Mouse (Mus musculus): ENCODE results near the gene Exd2. TPM values are rescaled to one million over a fixed set of nuclear protein-coding genes. Genes with fewer than 3 reads are reported as not detected.

Gene Exd2
- polyA plus RNA-seq, 1 experiment from 2014 or later, result 21.2 TPM

DNA sequence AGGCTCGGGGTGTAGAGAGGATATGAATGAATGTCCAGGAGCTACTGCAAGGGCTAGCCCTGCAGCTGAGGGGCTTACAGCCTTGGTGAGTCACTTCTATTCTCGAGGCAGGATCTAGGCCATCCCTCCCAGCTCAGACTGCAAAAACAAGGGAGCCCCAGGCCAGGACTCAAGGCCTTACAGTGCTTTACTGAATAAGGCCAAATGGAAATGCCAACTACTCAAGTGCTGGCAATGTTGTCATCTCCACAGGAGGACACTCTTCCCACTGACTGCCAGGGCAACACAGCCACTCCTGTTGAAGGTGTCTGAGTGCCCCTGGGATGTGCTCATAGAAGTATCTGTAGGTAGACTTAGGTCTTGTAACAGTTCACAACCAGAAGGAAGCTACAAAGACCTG is 63.6 kb downstream of the Exd2 start:
- WGBS (ENCODE audit: insufficient replicate concordance), result 56% methylated on average over 2 of the region's 2 CpGs
- no peak for ATAC-seq (replicated peaks; ENCODE audit: insufficient number of reproducible peaks, low FRiP score, low TSS enrichment)
- H3K4me3 ChIP-seq (ENCODE audit: low read depth, low read length), result no peak overlapping the region
- H3K4me1 ChIP-seq (ENCODE audit: control insufficient read depth, insufficient read depth, low read length), result no peaks in the 10 kb centered on the region
- no peaks in the 10 kb centered on the region for H3K36me3 ChIP-seq (ENCODE audit: control insufficient read depth, insufficient read depth, low read length)
- H3K9ac ChIP-seq (ENCODE audit: low read depth, low read length), result no peak overlapping the region
- H3K27me3 ChIP-seq (ENCODE audit: control insufficient read depth, insufficient read depth, low read length), result peaks cover 3% of the 10 kb centered on the region
- no peaks in the 10 kb centered on the region for H3K9me3 ChIP-seq (replicated peaks; ENCODE audit: control insufficient read depth, low read length)
- H3K27ac ChIP-seq (ENCODE audit: low read depth, low read length), result no peak overlapping the region
- no peak overlapping the region for H3K4me2 ChIP-seq

- Histone ChIP-seq H3K9me3 (replicated peaks; ENCODE audit: control insufficient read depth, low read length) (no peaks in the 10 kb centered on the region), H3K4me3 (ENCODE audit: low read depth, low read length) (no peak overlapping the region), H3K4me2 (no peak overlapping the region), H3K36me3 (ENCODE audit: control insufficient read depth, insufficient read depth, low read length) (no peaks in the 10 kb centered on the region), H3K4me1 (ENCODE audit: control insufficient read depth, insufficient read depth, low read length) (no peaks in the 10 kb centered on the region), H3K27me3 (ENCODE audit: control insufficient read depth, insufficient read depth, low read length) (no peaks in the 10 kb centered on the region; the same call in 1 of the 2 replicates), H3K9ac (ENCODE audit: low read depth, low read length) (no peak overlapping the region), H3K27ac (ENCODE audit: low read depth, low read length) (no peak overlapping the region)
- 76% methylated on average over 5 of the region's 5 CpGs for WGBS (ENCODE audit: insufficient replicate concordance)
- ATAC-seq (replicated peaks; ENCODE audit: insufficient number of reproducible peaks, low FRiP score, low TSS enrichment), result no peak
Observed at GRCm38 (mm10) chr12:80527727-80528389, 65.0 kb downstream of the Exd2 start.

DNA sequence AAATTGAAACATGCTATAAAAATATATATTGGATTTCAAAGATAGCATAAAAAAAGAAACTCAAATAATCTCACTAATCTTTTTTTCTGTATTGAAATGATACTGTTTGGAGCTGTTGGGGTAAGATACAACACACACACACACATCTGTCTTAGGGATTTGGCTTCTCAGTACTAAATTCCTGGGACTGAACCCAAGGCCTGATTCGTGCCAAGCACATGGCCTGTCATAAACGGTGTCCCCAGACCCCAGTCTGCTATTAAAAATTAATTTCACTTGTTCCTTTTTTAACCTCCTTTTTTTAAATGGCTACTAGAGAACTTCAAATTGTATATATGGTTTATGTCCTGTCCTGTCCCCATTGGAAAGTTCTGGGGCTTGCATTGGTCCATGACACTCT is 67.2 kb downstream of the Exd2 start:
- Histone ChIP-seq H3K9ac (ENCODE audit: low read depth, low read length) (no peak overlapping the region), H3K4me2 (no peak overlapping the region), H3K4me3 (ENCODE audit: low read depth, low read length) (no peak overlapping the region), H3K27me3 (ENCODE audit: control insufficient read depth, insufficient read depth, low read length) (no peaks in the 10 kb centered on the region), H3K36me3 (ENCODE audit: control insufficient read depth, insufficient read depth, low read length) (no peaks in the 10 kb centered on the region), H3K27ac (ENCODE audit: low read depth, low read length) (no peak overlapping the region), H3K9me3 (replicated peaks; ENCODE audit: control insufficient read depth, low read length) (no peaks in the 10 kb centered on the region), H3K4me1 (ENCODE audit: control insufficient read depth, insufficient read depth, low read length) (no peaks in the 10 kb centered on the region)
- ATAC-seq (replicated peaks; ENCODE audit: insufficient number of reproducible peaks, low FRiP score, low TSS enrichment), result no peak
- 82% methylated on average over 2 of the region's 2 CpGs for WGBS (ENCODE audit: insufficient replicate concordance)

DNA sequence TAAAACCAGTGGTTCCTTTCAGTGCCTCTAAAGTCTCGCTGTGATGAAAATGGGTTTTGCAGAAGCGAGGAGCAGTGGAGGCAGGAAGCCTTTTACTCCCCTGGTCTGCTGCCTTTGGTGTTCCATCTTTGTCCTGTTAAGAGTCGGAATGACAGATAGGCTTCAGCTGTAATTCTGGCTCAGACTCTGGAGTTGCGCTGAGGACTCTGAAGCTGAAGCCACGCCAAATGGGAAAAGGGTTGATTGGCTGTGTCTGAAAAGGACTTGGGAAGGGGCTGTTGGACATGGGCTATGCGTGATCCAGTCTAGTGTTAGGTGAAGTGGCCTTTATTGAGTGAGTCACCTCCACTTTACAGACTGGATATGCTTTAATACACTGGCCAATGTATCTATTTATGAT is 67.7 kb downstream of the Exd2 start:
- 66% methylated on average over 6 of the region's 6 CpGs for WGBS (ENCODE audit: insufficient replicate concordance)
- Histone ChIP-seq H3K9ac (ENCODE audit: low read depth, low read length) (no peak overlapping the region), H3K9me3 (replicated peaks; ENCODE audit: control insufficient read depth, low read length) (no peaks in the 10 kb centered on the region), H3K4me1 (ENCODE audit: control insufficient read depth, insufficient read depth, low read length) (no peaks in the 10 kb centered on the region), H3K27ac (ENCODE audit: low read depth, low read length) (no peak overlapping the region), H3K27me3 (ENCODE audit: control insufficient read depth, insufficient read depth, low read length) (no peaks in the 10 kb centered on the region), H3K4me2 (no peak overlapping the region), H3K4me3 (ENCODE audit: low read depth, low read length) (no peak overlapping the region), H3K36me3 (ENCODE audit: control insufficient read depth, insufficient read depth, low read length) (no peaks in the 10 kb centered on the region)
- ATAC-seq (replicated peaks; ENCODE audit: insufficient number of reproducible peaks, low FRiP score, low TSS enrichment), result no peak

- Histone ChIP-seq H3K36me3 (ENCODE audit: control insufficient read depth, insufficient read depth, low read length) (no peaks in the 10 kb centered on the region), H3K4me2 (0 out of 2 replicates have a peak overlapping the region, but pooled peaks have one; percentile 1), H3K9me3 (replicated peaks; ENCODE audit: control insufficient read depth, low read length) (no peaks in the 10 kb centered on the region), H3K4me3 (ENCODE audit: low read depth, low read length) (no peak overlapping the region), H3K27me3 (ENCODE audit: control insufficient read depth, insufficient read depth, low read length) (no peaks in the 10 kb centered on the region), H3K9ac (ENCODE audit: low read depth, low read length) (no peak overlapping the region), H3K4me1 (ENCODE audit: control insufficient read depth, insufficient read depth, low read length) (no peaks in the 10 kb centered on the region), H3K27ac (ENCODE audit: low read depth, low read length) (no peak overlapping the region)
- no peak for ATAC-seq (replicated peaks; ENCODE audit: insufficient number of reproducible peaks, low FRiP score, low TSS enrichment)
- 41% methylated on average over 10 of the region's 10 CpGs for whole genome bisulfite sequencing (ENCODE audit: insufficient replicate concordance)
Observed at GRCm38 (mm10) chr12:80531585-80531984, 68.7 kb downstream of the Exd2 start.

DNA sequence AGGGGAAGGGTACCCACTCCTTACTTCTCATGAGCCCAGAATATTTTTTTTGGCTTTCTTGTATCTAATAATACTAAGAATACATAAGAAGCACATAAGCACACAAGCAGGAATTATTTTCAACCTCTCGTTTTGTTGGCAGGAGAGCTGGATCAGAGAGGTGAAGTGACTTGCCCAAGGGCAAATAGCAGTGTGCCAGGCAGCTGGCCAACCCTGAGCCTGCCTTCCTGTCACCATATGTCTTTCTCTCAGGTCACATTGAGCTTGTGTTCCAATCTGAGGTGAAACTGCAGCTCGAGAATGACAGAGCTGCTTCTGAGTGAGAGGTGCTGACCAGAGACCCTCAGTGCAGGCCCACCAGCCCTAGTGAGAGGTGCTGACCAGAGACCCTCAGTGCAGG is 71.0 kb downstream of the Exd2 start:
- no peak for ATAC-seq (replicated peaks; ENCODE audit: insufficient number of reproducible peaks, low FRiP score, low TSS enrichment)
- H3K36me3 ChIP-seq (ENCODE audit: control insufficient read depth, insufficient read depth, low read length), result no peaks in the 10 kb centered on the region
- no peak overlapping the region for H3K9ac ChIP-seq (ENCODE audit: low read depth, low read length)
- H3K4me3 ChIP-seq (ENCODE audit: low read depth, low read length), result no peak overlapping the region
- H3K4me1 ChIP-seq (ENCODE audit: control insufficient read depth, insufficient read depth, low read length), result no peaks in the 10 kb centered on the region; the same call in 1 of the 2 replicates
- 46% methylated on average over 2 of the region's 2 CpGs for WGBS (ENCODE audit: insufficient replicate concordance)
- H3K27me3 ChIP-seq (ENCODE audit: control insufficient read depth, insufficient read depth, low read length), result no peaks in the 10 kb centered on the region
- H3K4me2 ChIP-seq, result no peak overlapping the region
- H3K27ac ChIP-seq (ENCODE audit: low read depth, low read length), result no peak overlapping the region
- H3K9me3 ChIP-seq (replicated peaks; ENCODE audit: control insufficient read depth, low read length), result no peaks in the 10 kb centered on the region

- H3K4me2 ChIP-seq, result no peak overlapping the region
- H3K9me3 ChIP-seq (replicated peaks; ENCODE audit: control insufficient read depth, low read length), result no peaks in the 10 kb centered on the region
- H3K27me3 ChIP-seq (ENCODE audit: control insufficient read depth, insufficient read depth, low read length), result no peaks in the 10 kb centered on the region
- no peaks in the 10 kb centered on the region; the same call in 1 of the 2 replicates for H3K4me1 ChIP-seq (ENCODE audit: control insufficient read depth, insufficient read depth, low read length)
- no peak overlapping the region for H3K9ac ChIP-seq (ENCODE audit: low read depth, low read length)
- WGBS (ENCODE audit: insufficient replicate concordance), result 61% methylated on average over 2 of the region's 2 CpGs
- H3K36me3 ChIP-seq (ENCODE audit: control insufficient read depth, insufficient read depth, low read length), result no peaks in the 10 kb centered on the region
- ATAC-seq (replicated peaks; ENCODE audit: insufficient number of reproducible peaks, low FRiP score, low TSS enrichment), result no peak
- H3K4me3 ChIP-seq (ENCODE audit: low read depth, low read length), result no peak overlapping the region
- no peak overlapping the region for H3K27ac ChIP-seq (ENCODE audit: low read depth, low read length)
Observed at GRCm38 (mm10) chr12:80537313-80537712, 74.4 kb downstream of the Exd2 start.

- H3K36me3 ChIP-seq (ENCODE audit: control insufficient read depth, insufficient read depth, low read length), result no peaks in the 10 kb centered on the region
- no peaks in the 10 kb centered on the region for H3K27me3 ChIP-seq (ENCODE audit: control insufficient read depth, insufficient read depth, low read length)
Observed at GRCm38 (mm10) chr12:80538311-80538710, 75.4 kb downstream of the Exd2 start.

DNA sequence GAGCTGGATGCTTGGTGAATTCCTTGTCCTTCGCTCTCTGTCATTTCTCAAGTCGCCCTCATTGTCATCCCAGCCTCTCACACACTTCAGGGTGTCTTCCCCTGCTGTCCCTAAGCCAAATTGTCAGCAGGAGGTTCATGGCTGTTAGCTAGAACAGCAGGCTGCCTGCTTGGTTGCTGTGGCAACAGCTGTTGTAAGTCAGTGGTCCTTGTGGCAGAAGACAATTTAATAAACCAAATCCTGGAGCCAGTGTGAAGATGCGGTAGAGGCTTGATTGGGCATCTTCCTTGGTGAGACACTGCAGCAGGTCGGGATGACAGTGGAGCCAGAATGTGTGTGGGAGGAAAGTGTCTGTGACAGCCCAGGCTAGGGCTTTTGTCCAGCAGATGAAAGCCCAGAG is 82.4 kb downstream of the Exd2 start:
- WGBS (ENCODE audit: insufficient replicate concordance), result 18% methylated on average over 4 of the region's 4 CpGs
- H3K27me3 ChIP-seq (ENCODE audit: control insufficient read depth, insufficient read depth, low read length), result peaks cover 5% of the 10 kb centered on the region; the same call in 1 of the 2 replicates
- H3K36me3 ChIP-seq (ENCODE audit: control insufficient read depth, insufficient read depth, low read length), result no peaks in the 10 kb centered on the region
- H3K4me3 ChIP-seq (ENCODE audit: low read depth, low read length), result no peak overlapping the region
- H3K9ac ChIP-seq (ENCODE audit: low read depth, low read length), result no peak overlapping the region
- no peak for ATAC-seq (replicated peaks; ENCODE audit: insufficient number of reproducible peaks, low FRiP score, low TSS enrichment)
- H3K9me3 ChIP-seq (replicated peaks; ENCODE audit: control insufficient read depth, low read length), result no peaks in the 10 kb centered on the region
- no peak overlapping the region for H3K27ac ChIP-seq (ENCODE audit: low read depth, low read length)
- no peaks in the 10 kb centered on the region for H3K4me1 ChIP-seq (ENCODE audit: control insufficient read depth, insufficient read depth, low read length)
- H3K4me2 ChIP-seq, result no peak overlapping the region

More at GRCm38 (mm10) chr12:80538311-80538710, 75.4 kb downstream of the Exd2 start:
- Histone ChIP-seq H3K4me3 (ENCODE audit: low read depth, low read length) (no peak overlapping the region), H3K4me2 (no peak overlapping the region), H3K9me3 (replicated peaks; ENCODE audit: control insufficient read depth, low read length) (no peaks in the 10 kb centered on the region), H3K27ac (ENCODE audit: low read depth, low read length) (no peak overlapping the region), H3K4me1 (ENCODE audit: control insufficient read depth, insufficient read depth, low read length) (no peaks in the 10 kb centered on the region; the same call in 1 of the 2 replicates), H3K9ac (ENCODE audit: low read depth, low read length) (no peak overlapping the region)
- WGBS (ENCODE audit: insufficient replicate concordance), result 50% methylated on average over 6 of the region's 6 CpGs
- no peak for ATAC-seq (replicated peaks; ENCODE audit: insufficient number of reproducible peaks, low FRiP score, low TSS enrichment)
